Mouse (Mus musculus) embryonic fibroblast, embryonic 13.5 days (primary cell): Measurements from ENCODE around the gene Cd93.

Source experiments
- CTCF ChIP-seq: IDR thresholded peaks from 2 replicates; pipeline ENCODE4 v1.5.1; 2011; ENCODE audit warnings: mild to moderate bottlenecking, control low read depth, low read length, moderate library complexity, borderline replicate concordance; ENCODE audit not compliant: insufficient read depth
- POLR2A ChIP-seq: IDR thresholded peaks from 2 replicates; pipeline ENCODE4 v1.6.1; 2011; ENCODE audit warnings: low read depth, mild to moderate bottlenecking, control low read depth, low read length, moderate library complexity

DNA sequence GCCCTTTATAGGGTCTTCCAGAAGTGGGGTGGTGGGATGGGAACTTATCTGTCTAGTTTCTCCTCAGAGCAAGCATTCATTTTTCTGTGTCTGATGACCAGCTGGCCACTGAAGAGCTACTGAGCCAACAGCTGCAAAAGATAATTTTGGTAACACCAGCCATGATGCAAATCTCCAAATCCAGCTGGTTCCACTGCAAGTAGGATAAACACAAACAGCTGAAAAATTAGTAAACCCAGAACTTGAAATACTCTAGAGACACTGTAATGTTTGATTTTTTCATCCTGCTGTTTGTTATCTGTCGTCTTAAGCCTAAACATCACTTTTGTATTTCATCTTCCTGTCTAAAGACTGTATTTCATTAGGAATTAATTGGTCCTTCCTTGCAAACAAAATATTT, 21.7 kb downstream of the Cd93 start:
- TF ChIP-seq CTCF = no peak
- no peak for TF ChIP-seq POLR2A
